Comparison of ENCODE assay signal across 11 mouse cellular contexts in the genomic region with DNA sequence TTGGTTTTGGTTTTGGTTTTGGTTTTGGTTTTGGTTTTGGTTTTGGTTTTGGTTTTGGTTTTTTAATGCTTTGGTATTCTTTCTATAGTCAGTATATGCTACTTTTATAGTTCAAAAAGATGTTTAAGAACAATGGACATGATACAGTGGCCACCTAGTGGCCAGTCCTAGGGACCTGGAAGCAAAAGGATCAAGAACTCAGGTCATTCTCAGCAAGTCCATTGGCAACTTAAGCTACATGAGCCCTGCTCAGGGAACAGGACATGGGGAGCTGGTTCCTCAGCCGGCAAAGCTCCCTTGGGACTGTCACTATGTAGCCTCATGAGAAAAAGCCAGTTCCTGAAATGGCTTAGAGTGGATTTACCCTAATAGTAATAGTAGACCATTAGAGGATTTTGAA. TPM values are rescaled to one million over a fixed set of nuclear protein-coding genes. Genes with fewer than 3 reads are reported as not detected.
DNase-seq lines count a peak whose midpoint lies in the region; ATAC-seq and TF ChIP-seq lines count a peak whose summit lies in the region.
"Had no signal": no experiment of that assay in that cellular context is flagged by ENCODE, and none has a peak within 500 bp of the region (broad histone marks: within the 10 kb centered on the region; RNA-seq: fewer than 3 reads in every experiment).

No protein-coding gene starts in this region.

- no peak overlapping the region for H3K4me2 ChIP-seq in intestine, postnatal 0 days (replicated peaks; ENCODE audit: low read depth)
- H3K4me2 ChIP-seq in intestine, embryonic 16.5 days (ENCODE audit: low read depth, low read length), result no peak overlapping the region
- H3K4me2 ChIP-seq in CH12.LX (ENCODE audit: insufficient read depth, low read depth, poor library complexity, severe bottlenecking), result peak overlapping the region; percentile 42; the same call in 1 of the 2 replicates
- no peak overlapping the region for H3K4me2 ChIP-seq in embryonic facial prominence, embryonic 14.5 days (ENCODE audit: low read depth, low read length)
- H3K4me2 ChIP-seq: neural tube, embryonic 13.5 days had no signal

- 45% methylated on average over 1 of the region's 1 CpGs for WGBS in intestine, postnatal 0 days
- WGBS in intestine, embryonic 16.5 days, result 44% methylated on average over 1 of the region's 1 CpGs
- 50% methylated on average over 1 of the region's 1 CpGs for WGBS in embryonic facial prominence, embryonic 14.5 days

- dilution Hi-C loops in CH12.LX (cut with MboI; ENCODE audit: extremely low pct_ligation_motif_present, extremely low pct_unique_long_range_greater_than_20kb, low sequenced_read_pairs), result no loop called here

- no peaks in the 10 kb centered on the region for H3K36me3 ChIP-seq in intestine, postnatal 0 days (ENCODE audit: control insufficient read depth, insufficient read depth)
- H3K36me3 ChIP-seq in intestine, embryonic 16.5 days (ENCODE audit: control insufficient read depth, insufficient read depth, low read length), result no peaks in the 10 kb centered on the region
- no peaks in the 10 kb centered on the region for H3K36me3 ChIP-seq in CH12.LX (replicated peaks in 1 of 2; ENCODE audit: control insufficient read depth in 1 of 2, insufficient read depth in 1 of 2, low read length in 1 of 2)
- no peaks in the 10 kb centered on the region for H3K36me3 ChIP-seq in embryonic facial prominence, embryonic 14.5 days (ENCODE audit: control insufficient read depth, insufficient read depth, low read length)

- H3K9ac ChIP-seq in intestine, postnatal 0 days (ENCODE audit: low read depth, low read length), result no peak overlapping the region
- H3K9ac ChIP-seq in intestine, embryonic 16.5 days (ENCODE audit: low read depth, low read length), result no peak overlapping the region
- H3K9ac ChIP-seq in CH12.LX (ENCODE audit: insufficient read depth, low read depth), result 0 out of 2 replicates have a peak overlapping the region, but pooled peaks have one; percentile 2
- no peak overlapping the region for H3K9ac ChIP-seq in embryonic facial prominence, embryonic 14.5 days (ENCODE audit: low read depth, low read length)
- H3K9ac ChIP-seq: neural tube, embryonic 13.5 days had no signal

- no peak overlapping the region for H3K4me3 ChIP-seq in intestine, postnatal 0 days (ENCODE audit: low read depth, low read length)
- H3K4me3 ChIP-seq in intestine, embryonic 16.5 days (ENCODE audit: low read length), result no peak overlapping the region
- no peak overlapping the region for H3K4me3 ChIP-seq in CH12.LX (replicated peaks in 1 of 3; ENCODE audit: low read depth in 2 of 3, low read length in 2 of 3, poor library complexity in 1 of 3)
- no peak overlapping the region for H3K4me3 ChIP-seq in embryonic facial prominence, embryonic 14.5 days (ENCODE audit: low read depth, low read length)
- H3K4me3 ChIP-seq: forebrain, embryonic 10.5 days; neural tube, embryonic 13.5 days had no signal

- DNase-seq in 3T3-L1 (ENCODE audit: low read depth, low spot score) (peak; percentile 42), CH12.LX (ENCODE audit: extremely low read depth) (peak; percentile 48)
- peak; percentile 3 for DNase-seq in embryonic facial prominence, embryonic 14.5 days (ENCODE audit: low spot score)
- DNase-seq in heart, postnatal 36 days, result no peak
- DNase-seq in thymus, postnatal 4 days, result no peak
- no peak for DNase-seq in ovary, postnatal 14 days (ENCODE audit: low spot score)
- DNase-seq: layer of hippocampus, postnatal 36 days had no signal

- TF ChIP-seq EP300 in CH12.LX (IDR thresholded peaks at IDR 0.05; ENCODE audit: low read length), result no peak

- H3K27me3 ChIP-seq in intestine, postnatal 0 days (replicated peaks; ENCODE audit: control insufficient read depth, insufficient read depth, low read length), result no peaks in the 10 kb centered on the region
- no peaks in the 10 kb centered on the region for H3K27me3 ChIP-seq in intestine, embryonic 16.5 days (replicated peaks; ENCODE audit: control insufficient read depth, insufficient read depth, low read length)
- no peaks in the 10 kb centered on the region for H3K27me3 ChIP-seq in CH12.LX (replicated peaks)
- no peaks in the 10 kb centered on the region for H3K27me3 ChIP-seq in embryonic facial prominence, embryonic 14.5 days (replicated peaks; ENCODE audit: control insufficient read depth, insufficient read depth, low read length)
- H3K27me3 ChIP-seq: neural tube, embryonic 13.5 days had no signal

- H3K9me3 ChIP-seq in intestine, postnatal 0 days (ENCODE audit: control insufficient read depth), result no peaks in the 10 kb centered on the region
- no peaks in the 10 kb centered on the region for H3K9me3 ChIP-seq in intestine, embryonic 16.5 days (ENCODE audit: control insufficient read depth, low read length)
- H3K9me3 ChIP-seq in CH12.LX (replicated peaks; ENCODE audit: low read length), result no peaks in the 10 kb centered on the region
- H3K9me3 ChIP-seq in embryonic facial prominence, embryonic 14.5 days (ENCODE audit: control insufficient read depth, low read length), result no peaks in the 10 kb centered on the region
- H3K9me3 ChIP-seq: forebrain, embryonic 10.5 days; neural tube, embryonic 13.5 days had no signal

- no peak for TF ChIP-seq POLR2A in CH12.LX (IDR thresholded peaks at IDR 0.05; ENCODE audit: low read depth, low read length)

- no peak overlapping the region for H3K27ac ChIP-seq in intestine, postnatal 0 days (ENCODE audit: low read depth, low read length)
- H3K27ac ChIP-seq in intestine, embryonic 16.5 days (ENCODE audit: low read length), result no peak overlapping the region
- H3K27ac ChIP-seq in CH12.LX (ENCODE audit: insufficient read depth, low read depth), result no peak overlapping the region
- no peak overlapping the region for H3K27ac ChIP-seq in embryonic facial prominence, embryonic 14.5 days (replicated peaks; ENCODE audit: low read depth, low read length)
- H3K27ac ChIP-seq: forebrain, embryonic 10.5 days; neural tube, embryonic 13.5 days had no signal

- intact Hi-C loops in heart, postnatal 36 days (cut with DNase I), result no loop called here

- ATAC-seq in intestine, postnatal 0 days, result no peak
- ATAC-seq in intestine, embryonic 16.5 days, result no peak
- no peak for ATAC-seq in embryonic facial prominence, embryonic 14.5 days (ENCODE audit: low read depth)

- in situ Hi-C loops in CH12.LX (cut with MboI; ENCODE audit: low pct_ligation_motif_present, low pct_unique_long_range_greater_than_20kb, low sequenced_read_pairs), result no loop called here

- TF ChIP-seq RAD21 in CH12.LX (IDR thresholded peaks at IDR 0.05; ENCODE audit: low read depth, low read length), result peak; percentile 30

- H3K79me2 ChIP-seq in CH12.LX (replicated peaks; ENCODE audit: control insufficient read depth, extremely low read depth, insufficient read depth, poor library complexity, severe bottlenecking), result no peaks in the 10 kb centered on the region

- H3K4me1 ChIP-seq in intestine, postnatal 0 days (replicated peaks; ENCODE audit: control insufficient read depth, insufficient read depth, low read length), result no peaks in the 10 kb centered on the region
- H3K4me1 ChIP-seq in intestine, embryonic 16.5 days (ENCODE audit: control insufficient read depth, insufficient read depth, low read length), result no peaks in the 10 kb centered on the region
- peaks cover 2 to 11% of the 10 kb centered on the region in 2 experiments; a peak in 3 of 4 replicates for H3K4me1 ChIP-seq in CH12.LX (ENCODE audit: control insufficient read depth in 1 of 2, insufficient read depth in 2 of 2)
- H3K4me1 ChIP-seq in embryonic facial prominence, embryonic 14.5 days (ENCODE audit: control insufficient read depth, insufficient read depth, low read length), result no peaks in the 10 kb centered on the region
- H3K4me1 ChIP-seq: forebrain, embryonic 10.5 days; neural tube, embryonic 13.5 days had no signal

- peak; percentile 52 for TF ChIP-seq CTCF in intestine, postnatal 0 days (IDR thresholded peaks at IDR 0.05; ENCODE audit: low read depth)
- TF ChIP-seq CTCF in CH12.LX (conservative IDR thresholded peaks at IDR 0.05 in 1 of 2, IDR thresholded peaks at IDR 0.05 in 1 of 2; ENCODE audit: low read depth in 2 of 2, low read length in 2 of 2), result peak; percentile 25 to 62; a peak in 3 of 4 replicates

TF ChIP-seq in CH12.LX, 34 proteins besides CTCF, POLR2A, EP300 and RAD21 (continues in another document):
- TF ChIP-seq BHLHE40 (IDR thresholded peaks at IDR 0.05; ENCODE audit: low read depth, low read length) (no peak), ZNF384 (IDR thresholded peaks at IDR 0.05; ENCODE audit: low read depth, low read length) (no peak), ZC3H11A (IDR thresholded peaks at IDR 0.05; ENCODE audit: low read depth, low read length) (no peak), PAX5 (IDR thresholded peaks at IDR 0.05; ENCODE audit: low read length) (no peak), ETS1 (conservative IDR thresholded peaks at IDR 0.05; ENCODE audit: low read depth, low read length) (peak; percentile 56; the same call in 1 of the 2 replicates), SMC3 (IDR thresholded peaks at IDR 0.05; ENCODE audit: low read depth, low read length) (peak; percentile 38), MYC (IDR thresholded peaks at IDR 0.05; ENCODE audit: low read depth, low read length) (no peak), JUN (IDR thresholded peaks at IDR 0.05; ENCODE audit: insufficient read depth, low read depth, low read length) (no peak), RCOR1 (conservative IDR thresholded peaks at IDR 0.05; ENCODE audit: low read depth, low read length) (no peak), SIN3A (IDR thresholded peaks at IDR 0.05; ENCODE audit: low read length) (no peak), ZKSCAN1 (IDR thresholded peaks at IDR 0.05; ENCODE audit: borderline replicate concordance, low read depth, low read length) (no peak), MXI1 (IDR thresholded peaks at IDR 0.05; ENCODE audit: low read depth, low read length) (no peak)

RNA-seq across cellular contexts. Expression of a gene that starts 42.6 kb away (rescaled TPM):
- polyA plus RNA-seq in intestine, postnatal 0 days (2015; fragmentation: Nextera tagmentation; extraction: Ambion mirVana), result 53.9 and 56.9 TPM in 2 replicates
- 72.8 and 82.8 TPM in 2 replicates for polyA plus RNA-seq in intestine, embryonic 16.5 days (2015; fragmentation: Nextera tagmentation; extraction: Ambion mirVana)
- total RNA-seq in CH12.LX (2012; rRNA removed) (62.1 and 66.4 TPM in 2 replicates), CH12.LX (2014; rRNA removed) (81.0 and 82.1 TPM in 2 replicates)
- polyA plus RNA-seq in CH12.LX (2012; ENCODE audit: insufficient read length, low read depth), result 53.1 and 57.7 TPM in 2 replicates
- 74.0 and 77.1 TPM in 2 replicates for polyA plus RNA-seq in embryonic facial prominence, embryonic 14.5 days (2014; fragmentation: Nextera tagmentation; extraction: Ambion mirVana)
- total RNA-seq in heart, postnatal 36 days (2021), result 100 to 1,000 TPM; 100 to 101 TPM

RNA-seq across cellular contexts. Expression of a gene that starts 43.5 kb away (rescaled TPM):
- polyA plus RNA-seq in intestine, postnatal 0 days (2015; fragmentation: Nextera tagmentation; extraction: Ambion mirVana), result 25.1 and 25.7 TPM in 2 replicates
- 14.0 and 15.6 TPM in 2 replicates for polyA plus RNA-seq in intestine, embryonic 16.5 days (2015; fragmentation: Nextera tagmentation; extraction: Ambion mirVana)
- total RNA-seq in CH12.LX (2012; rRNA removed), result 8.1 and 8.6 TPM in 2 replicates
- 6.2 and 6.6 TPM in 2 replicates for total RNA-seq in CH12.LX (2014; rRNA removed)
- 7.2 and 7.8 TPM in 2 replicates for polyA plus RNA-seq in CH12.LX (2012; ENCODE audit: insufficient read length, low read depth)
- polyA plus RNA-seq in embryonic facial prominence, embryonic 14.5 days (2014; fragmentation: Nextera tagmentation; extraction: Ambion mirVana), result 9.1 and 9.8 TPM in 2 replicates
- total RNA-seq in heart, postnatal 36 days (2021), result 10 to 100 TPM; 17.3 to 17.4 TPM

Comparison
In these comparisons a context has a peak if more than half of its experiments do, and no peak if none do; other contexts are left out.
1. DNase-seq: peak in 3T3-L1 (single experiment), CH12.LX (single experiment) and embryonic facial prominence, embryonic 14.5 days (single experiment); none in heart, postnatal 36 days (0 of 2), thymus, postnatal 4 days (single experiment) and ovary, postnatal 14 days (single experiment).